Comparison of ENCODE assay signal across 15 mouse cellular contexts in the genomic region with DNA sequence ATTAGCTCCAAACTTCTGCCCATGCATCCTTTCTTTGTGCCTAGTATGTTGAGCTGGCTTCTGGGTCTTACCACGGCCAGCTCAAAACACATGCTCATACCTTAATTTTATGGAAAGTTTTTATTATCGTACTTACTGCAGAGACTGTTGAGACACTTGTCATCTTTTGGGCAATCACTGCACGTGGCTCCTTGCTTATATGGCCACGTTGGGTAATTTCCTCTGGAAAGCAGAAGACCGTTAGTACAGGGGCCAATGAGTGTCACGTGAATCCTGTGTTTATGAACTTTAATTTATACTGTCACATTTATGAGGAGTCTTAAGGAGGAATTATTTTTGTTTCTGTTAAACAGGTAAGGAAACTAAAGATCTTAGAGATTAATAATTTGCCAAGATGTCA.
"Had no signal": no experiment of that assay in that cellular context is flagged by ENCODE, and none has a peak within 500 bp of the region (broad histone marks: within the 10 kb centered on the region; RNA-seq: fewer than 3 reads in every experiment).

No protein-coding gene starts in this region.

- H3K27ac ChIP-seq: kidney, postnatal 0 days; limb, embryonic 15.5 days; lung, embryonic 15.5 days; midbrain, embryonic 12.5 days had no signal

- H3K27me3 ChIP-seq: limb, embryonic 15.5 days; lung, embryonic 15.5 days; midbrain, embryonic 12.5 days had no signal

- H3K9ac ChIP-seq: limb, embryonic 15.5 days; lung, embryonic 15.5 days; midbrain, embryonic 12.5 days had no signal

- H3K4me1 ChIP-seq: limb, embryonic 15.5 days; lung, embryonic 15.5 days; midbrain, embryonic 12.5 days had no signal

- H3K4me3 ChIP-seq: limb, embryonic 15.5 days; lung, embryonic 15.5 days; midbrain, embryonic 12.5 days had no signal

- H3K4me2 ChIP-seq: limb, embryonic 15.5 days; lung, embryonic 15.5 days; midbrain, embryonic 12.5 days had no signal

- DNase-seq: kidney, adult 8-10 months; kidney, postnatal 36 days; layer of hippocampus, adult 9-11 months; layer of hippocampus, postnatal 36 days; right cerebral cortex, adult 18-20 months; right cerebral cortex, postnatal 25 days; thymus, adult 18-20 months; thymus, postnatal 36 days had no signal

- H3K9me3 ChIP-seq: limb, embryonic 15.5 days; lung, embryonic 15.5 days; midbrain, embryonic 12.5 days had no signal

- ATAC-seq: inflammation-experienced regulatory T-cells, adult 6 months; intestine, postnatal 0 days; midbrain, embryonic 16.5 days had no signal
